Mouse (Mus musculus) lung, adult 2 months (tissue): ENCODE data around the gene Sox18. TPM values are rescaled to one million over a fixed set of nuclear protein-coding genes. Genes with fewer than 3 reads are reported as not detected.

Experiments
- DNase-seq: peaks from one replicate; pipeline ENCODE4 v3.0.0; 2022
- H3K4me1 ChIP-seq: fragments of 200-500 bp; 2 replicates; pipeline ENCODE4 v1.6.1; 2011; ENCODE audit warnings: low read length; ENCODE audit not compliant: control insufficient read depth, insufficient read depth
- H3K4me3 ChIP-seq: fragments of 200-500 bp; replicated peaks from 2 replicates; pipeline ENCODE3; 2011; ENCODE audit warnings: low read depth, mild to moderate bottlenecking, control low read depth, low read length; ENCODE audit errors: extremely low read depth
- CTCF ChIP-seq: fragments of 200-500 bp; IDR thresholded peaks from 2 replicates; pipeline ENCODE4 v1.5.1; 2011; ENCODE audit warnings: mild to moderate bottlenecking, low read length, control low read depth; ENCODE audit not compliant: insufficient read depth
- POLR2A ChIP-seq: fragments of 200-500 bp; IDR thresholded peaks from 2 replicates; pipeline ENCODE4 v1.6.1; 2011; ENCODE audit warnings: low read depth, mild to moderate bottlenecking, control low read depth, low read length, borderline replicate concordance; ENCODE audit errors: extremely low read depth
- WGBS: fragments of 180-500 bp; shearing (Covaris S2); methylation state at CpG from one replicate; pipeline ENCODE4 v1.1.7; 2018; 5-methylcytosine and 5-hydroxymethylcytosine counted together
- polyA plus RNA-seq: library from polyadenylated mRNA; depleted of rRNA; stranded (reverse); fragments of >200 nt; gene quantifications from 2 replicates; pipeline ENCODE4 v1.2.3, GENCODE M21; 2012

Sox18 gene
- polyA plus RNA-seq, 1 experiment, result 393 TPM

DNA sequence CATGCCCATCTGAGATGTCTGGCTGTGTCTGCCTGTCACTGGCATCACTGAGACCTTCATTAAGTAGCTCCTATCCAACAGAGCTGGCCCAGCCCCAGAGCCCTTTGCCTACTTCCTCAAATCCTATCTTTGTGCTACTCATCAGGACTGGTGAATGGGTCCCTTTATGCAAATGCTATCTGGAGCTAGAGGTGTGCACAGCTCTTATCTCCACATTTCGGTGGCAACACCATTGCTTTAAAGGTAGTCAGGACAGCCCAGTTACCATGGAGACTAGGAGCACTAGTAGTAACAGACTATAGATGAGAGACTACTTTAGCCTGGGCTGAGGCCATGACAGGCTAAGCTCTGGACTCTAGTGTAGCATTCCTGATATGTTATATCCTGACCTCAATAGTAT is 13.3 kb upstream of the Sox18 start:
- no peak for DNase-seq
- Histone ChIP-seq H3K4me1 (peaks cover 4% of the 10 kb centered on the region; the same call in 1 of the 2 replicates), H3K4me3 (no peak overlapping the region)
- WGBS, result 71% methylated on average over 1 of the region's 1 CpGs
- TF ChIP-seq POLR2A (no peak), CTCF (no peak)

DNA sequence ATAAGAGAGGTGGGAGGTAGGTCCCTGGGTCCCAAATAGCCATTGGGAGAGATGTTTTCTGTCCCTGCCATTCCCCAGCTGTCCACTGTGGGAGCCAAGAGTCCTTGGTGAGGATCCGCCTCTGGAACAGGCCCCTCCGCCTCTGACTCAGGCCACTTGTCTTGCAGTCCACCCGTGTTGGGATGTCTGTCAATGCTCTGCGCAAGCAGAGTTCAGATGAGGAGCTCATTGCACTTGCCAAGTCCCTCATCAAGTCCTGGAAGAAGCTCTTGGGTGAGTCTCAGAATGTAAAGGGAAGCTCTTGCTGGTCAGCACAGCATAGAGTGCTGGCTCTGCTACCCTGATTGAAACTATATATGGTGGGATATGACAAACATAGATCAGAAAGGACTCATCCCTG is 11.9 kb upstream of the Sox18 start:
- no peak overlapping the region for H3K4me3 ChIP-seq
- peaks cover 4% of the 10 kb centered on the region; the same call in 1 of the 2 replicates for H3K4me1 ChIP-seq
- 58% methylated on average over 4 of the region's 4 CpGs for WGBS
- no peak for DNase-seq
- TF ChIP-seq CTCF (no peak), POLR2A (no peak)

DNA sequence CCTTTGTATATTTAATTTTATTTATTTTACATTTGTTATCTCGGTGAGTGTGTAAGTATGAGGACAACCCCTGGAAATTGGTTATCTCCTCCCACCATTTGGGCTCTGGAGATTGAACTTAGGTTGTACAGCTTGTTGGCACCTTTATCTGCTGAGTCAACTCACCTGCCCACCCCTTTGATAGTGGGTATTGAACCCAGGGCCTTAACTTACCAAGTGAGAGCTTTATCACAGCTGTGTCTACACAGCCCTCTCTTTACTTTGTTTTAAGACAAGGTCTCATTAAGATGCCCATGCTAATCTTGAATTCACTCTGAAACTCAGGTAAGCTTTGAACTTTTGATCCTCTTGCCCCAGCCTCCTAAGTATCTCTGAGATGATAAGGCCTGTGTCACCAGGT is 10.5 kb upstream of the Sox18 start:
- Histone ChIP-seq H3K4me1 (peaks cover 7% of the 10 kb centered on the region), H3K4me3 (no peak overlapping the region)
- 56% methylated on average over 1 of the region's 1 CpGs for WGBS
- DNase-seq, result no peak
- TF ChIP-seq POLR2A (no peak), CTCF (no peak)

DNA sequence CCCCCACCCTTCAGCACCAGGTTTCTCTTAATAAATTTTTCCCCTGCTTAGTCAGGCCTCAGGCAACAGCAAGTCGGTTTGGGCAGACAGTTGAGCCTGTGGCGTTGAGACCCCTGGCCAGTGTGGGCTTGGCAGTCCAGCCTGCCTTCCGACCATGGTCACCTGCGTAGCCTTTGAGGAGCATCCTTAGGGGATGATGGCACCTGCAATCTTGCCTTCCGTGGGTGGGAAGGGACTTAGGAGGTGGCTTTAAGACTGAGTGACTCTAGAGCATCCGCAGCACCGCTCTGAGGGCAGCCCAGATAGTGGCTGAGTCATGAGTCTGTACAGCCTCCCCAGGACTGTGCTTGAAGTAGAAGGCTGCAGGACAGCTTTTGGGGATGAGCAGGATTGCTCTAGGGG is 9.3 kb upstream of the Sox18 start:
- TF ChIP-seq POLR2A (no peak), CTCF (no peak)
- Histone ChIP-seq H3K4me1 (peaks cover 9% of the 10 kb centered on the region), H3K4me3 (peak overlapping the region; percentile 75)
- DNase-seq, result no peak
- 18% methylated on average over 7 of the region's 7 CpGs for WGBS

DNA sequence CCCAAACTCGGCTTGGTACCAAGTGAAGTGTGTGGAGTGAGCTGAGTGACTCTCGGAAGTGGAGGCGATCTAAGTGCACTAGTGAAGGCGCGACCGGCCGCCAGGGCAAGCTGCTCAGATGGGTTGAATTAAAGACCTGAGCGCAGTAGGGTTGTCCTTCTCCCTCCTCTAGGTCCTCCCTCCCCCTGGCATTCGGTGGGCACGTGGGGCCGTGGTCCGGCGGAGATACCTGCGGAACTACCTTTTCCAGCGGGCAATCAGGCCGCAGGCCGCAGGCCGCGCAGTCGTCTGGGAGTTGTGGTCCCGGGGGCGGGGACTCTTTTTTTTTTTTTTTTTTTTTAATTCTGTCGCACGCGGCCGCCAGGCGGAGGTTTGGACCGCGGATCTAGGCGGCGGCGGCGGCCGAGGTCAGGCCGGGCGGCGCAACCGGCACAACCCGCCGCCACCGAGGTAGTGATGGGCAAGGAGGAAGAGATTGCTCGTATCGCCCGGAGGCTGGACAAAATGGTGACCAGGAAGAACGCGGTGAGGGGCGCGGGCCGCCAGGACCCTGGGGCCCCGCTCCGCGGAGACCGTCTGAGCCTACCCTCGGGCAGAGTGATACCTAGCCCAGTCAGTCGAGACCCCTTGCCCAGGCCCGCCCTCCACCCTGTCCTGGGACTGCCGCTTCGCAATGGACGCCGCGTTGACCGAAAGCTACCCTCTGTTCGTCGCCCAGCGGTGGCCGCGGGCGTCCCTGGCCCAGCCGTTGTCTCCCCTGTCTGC is 8.7 kb upstream of the Sox18 start, which contains the start of gene Tcea2:
Gene Tcea2, plus strand, starts transcription at position 360 of the 765 bp plus-strand sequence.
- H3K4me3 ChIP-seq, result peak within 1 kb of the TSS; percentile 75
- 0 out of 2 replicates have a peak, but pooled peaks have one; percentile 13 for TF ChIP-seq CTCF
- TF ChIP-seq POLR2A, result 0 out of 2 replicates have a peak, but pooled peaks have one; percentile 24
- WGBS, result under 1% methylated on average over 68 of the region's 69 CpGs
- H3K4me1 ChIP-seq, result peaks cover 11% of the 10 kb centered on the region
- peak; percentile 75 for DNase-seq

DNA sequence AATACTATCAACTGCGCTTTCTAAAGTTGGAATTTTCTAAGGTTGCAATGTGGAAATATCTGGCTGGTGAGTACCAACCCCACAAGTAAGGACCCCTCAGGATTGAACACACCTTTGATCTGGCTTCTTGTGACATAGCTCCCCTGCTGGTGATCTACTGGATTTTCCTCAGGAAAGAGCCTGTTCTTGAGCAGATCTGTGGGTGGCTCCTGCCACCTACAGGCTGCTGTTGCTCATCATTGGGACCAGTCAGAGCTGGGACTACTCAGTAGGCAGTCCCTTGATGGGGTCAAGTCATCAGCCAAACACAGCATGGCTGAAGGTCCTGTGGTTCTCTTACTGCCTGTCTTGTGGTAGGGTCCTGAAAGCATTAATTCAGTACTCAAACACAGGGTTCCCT is 7.3 kb upstream of the Sox18 start:
- H3K4me1 ChIP-seq, result peaks cover 13% of the 10 kb centered on the region
- TF ChIP-seq POLR2A, result no peak
- TF ChIP-seq CTCF, result peak; percentile 99
- 48% methylated on average over 1 of the region's 1 CpGs for WGBS
- H3K4me3 ChIP-seq, result no peak overlapping the region
- DNase-seq, result peak; percentile 70

DNA sequence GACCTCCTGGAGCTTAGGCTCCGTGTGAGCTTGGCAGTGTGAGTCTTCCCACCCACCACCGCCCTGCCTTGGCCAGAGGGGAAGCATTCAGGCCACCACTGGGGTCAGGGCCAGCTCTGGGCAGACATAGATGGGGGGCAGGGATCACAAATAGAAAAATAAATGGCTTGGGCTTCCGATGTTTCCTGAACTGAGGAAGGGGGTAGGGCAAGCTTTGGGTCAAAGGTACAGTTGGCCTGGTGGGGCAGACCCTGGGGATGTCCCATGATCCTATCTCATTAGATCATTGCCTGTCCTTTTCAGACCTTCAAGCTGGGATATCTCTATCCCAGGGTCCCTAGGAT is 6.3 kb upstream of the Sox18 start:
- DNase-seq, result peak; percentile 28
- H3K4me1 ChIP-seq, result peaks cover 20% of the 10 kb centered on the region
- TF ChIP-seq POLR2A (no peak), CTCF (no peak)
- 35% methylated on average over 3 of the region's 3 CpGs for WGBS
- no peak overlapping the region for H3K4me3 ChIP-seq

DNA sequence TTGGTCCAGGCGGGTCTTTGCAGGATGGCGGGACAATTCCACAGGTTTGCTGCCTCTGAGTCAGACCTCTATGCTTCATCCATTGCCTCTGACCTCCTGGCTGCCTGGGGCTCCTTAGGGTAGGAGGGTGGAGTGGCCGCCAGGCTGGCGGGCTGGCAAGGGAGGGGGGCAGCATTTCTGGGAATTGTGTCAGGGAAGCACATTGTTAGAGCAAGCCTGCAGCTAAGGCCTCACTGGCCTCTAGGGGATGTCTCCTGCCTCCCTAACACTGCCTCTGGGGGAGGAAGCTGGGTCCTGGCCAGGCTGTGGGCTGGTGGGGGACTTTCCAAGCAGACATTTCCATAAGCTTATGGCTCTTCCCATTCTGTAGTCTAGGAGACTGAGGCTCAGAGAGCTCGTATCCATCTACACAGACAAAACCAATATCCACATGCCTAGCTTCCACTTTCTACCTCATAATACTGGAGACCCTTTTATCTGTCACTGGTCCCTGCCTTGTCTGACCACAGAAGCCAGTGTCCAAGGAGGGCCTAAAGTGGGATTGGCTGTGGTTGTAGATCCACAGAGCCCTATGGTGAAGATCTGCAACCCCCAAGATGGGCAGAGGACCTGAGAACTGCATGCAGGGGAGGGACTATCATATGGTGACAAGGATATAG is 5.8 kb upstream of the Sox18 start:
- Histone ChIP-seq H3K4me1 (peaks cover 23% of the 10 kb centered on the region), H3K4me3 (no peak overlapping the region)
- peak; percentile 17; the same call in 1 of the 2 replicates for TF ChIP-seq POLR2A
- peak; percentile 54 for TF ChIP-seq CTCF
- 53% methylated on average over 5 of the region's 5 CpGs for WGBS
- peak; percentile 35 for DNase-seq

DNA sequence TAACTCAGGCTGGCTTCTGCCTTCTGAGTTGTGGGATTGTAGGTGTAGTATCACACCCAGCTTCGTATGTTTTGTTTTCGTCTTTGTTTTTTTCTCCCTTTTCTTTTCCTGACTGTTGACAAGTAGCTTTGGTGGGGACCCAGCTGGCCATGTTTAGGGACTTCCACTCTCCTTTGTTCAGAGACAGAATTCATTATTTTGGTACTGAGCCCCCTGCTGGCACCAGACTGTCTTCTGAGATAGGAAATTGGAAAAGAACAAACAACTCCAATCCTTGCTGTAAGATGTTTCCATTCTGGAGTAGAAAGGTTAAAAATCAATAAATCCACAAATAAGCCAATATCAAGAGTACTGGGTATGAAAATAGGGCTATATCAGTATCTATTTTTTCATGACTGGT is 5.0 kb upstream of the Sox18 start:
- TF ChIP-seq CTCF (no peak), POLR2A (no peak)
- DNase-seq, result no peak
- peaks cover 27% of the 10 kb centered on the region for H3K4me1 ChIP-seq
- WGBS, result 38% methylated on average over 2 of the region's 2 CpGs
- no peak overlapping the region for H3K4me3 ChIP-seq
